Mouse (Mus musculus): ENCODE results near the gene Tmem131. TPM values are rescaled to one million over a fixed set of nuclear protein-coding genes. Genes with fewer than 3 reads are reported as not detected.

The Tmem131 gene
- polyA plus RNA-seq (2012; rRNA removed), result 18.0 and 20.5 TPM in 2 replicates

DNA sequence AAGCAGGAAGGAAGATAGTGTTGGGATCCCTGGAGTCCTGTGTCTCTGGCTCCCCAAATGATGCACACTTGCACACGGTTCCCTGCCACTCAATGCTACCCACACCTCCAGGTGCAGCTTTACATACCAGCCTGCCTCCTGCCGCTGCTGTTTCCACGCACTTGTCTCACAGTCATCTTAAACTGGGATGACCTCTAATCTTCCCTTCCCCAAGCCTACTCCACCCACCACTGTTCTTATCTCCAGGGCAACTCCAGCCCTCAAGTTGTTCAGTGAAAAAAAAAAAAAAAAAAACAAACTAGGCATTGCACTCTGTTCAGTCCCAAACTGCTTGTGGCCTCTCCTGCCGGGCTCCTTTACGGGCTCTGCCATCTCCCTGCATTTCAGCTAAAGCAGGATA is at the start of gene Tmem131:
TSS of gene Tmem131 (minus strand) at position 14 of the 400 bp plus-strand sequence.
- TF ChIP-seq CTCF (IDR thresholded peaks at IDR 0.05; ENCODE audit: insufficient read depth, low read length) (no peak), POLR2A (IDR thresholded peaks at IDR 0.05; ENCODE audit: borderline replicate concordance, extremely low read depth, low read depth, low read length) (no peak)
- WGBS, result 55% methylated on average over 5 of the region's 5 CpGs
- H3K4me3 ChIP-seq (replicated peaks; ENCODE audit: extremely low read depth, low read depth, low read length), result no peak within 1 kb of the TSS
- no peak for DNase-seq
- peaks cover 3% of the 10 kb centered on the region; the same call in 1 of the 2 replicates for H3K4me1 ChIP-seq (ENCODE audit: control insufficient read depth, insufficient read depth, low read length)

DNA sequence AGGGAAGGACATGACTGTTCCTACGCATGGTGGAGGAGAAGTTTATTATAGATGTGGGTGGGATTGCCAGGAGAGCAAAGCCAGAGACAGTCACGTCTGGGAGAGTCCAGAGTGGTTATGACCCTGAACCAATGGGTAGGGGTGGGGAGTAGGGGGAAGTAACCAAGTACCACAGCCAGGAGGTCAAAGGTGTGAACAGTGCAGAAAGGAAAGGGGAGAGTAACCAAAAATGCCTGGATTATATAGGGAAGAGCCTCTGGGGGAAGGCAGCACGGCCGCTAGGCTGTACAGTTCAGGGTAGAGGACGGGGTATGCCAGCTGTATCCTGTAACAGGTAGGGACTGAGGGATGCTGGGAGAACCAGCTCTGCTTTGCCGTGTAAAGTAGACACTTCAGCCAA is 45.1 kb upstream of the Tmem131 start:
- no peak overlapping the region for H3K4me3 ChIP-seq (replicated peaks; ENCODE audit: extremely low read depth, low read depth, low read length)
- no peak for DNase-seq
- TF ChIP-seq POLR2A (IDR thresholded peaks at IDR 0.05; ENCODE audit: borderline replicate concordance, extremely low read depth, low read depth, low read length) (no peak), CTCF (IDR thresholded peaks at IDR 0.05; ENCODE audit: insufficient read depth, low read length) (no peak)
- H3K4me1 ChIP-seq (ENCODE audit: control insufficient read depth, insufficient read depth, low read length), result 0 out of 2 replicates have a peak, but pooled peaks cover 2% of the 10 kb centered on the region
- WGBS, result 71% methylated on average over 6 of the region's 6 CpGs

DNA sequence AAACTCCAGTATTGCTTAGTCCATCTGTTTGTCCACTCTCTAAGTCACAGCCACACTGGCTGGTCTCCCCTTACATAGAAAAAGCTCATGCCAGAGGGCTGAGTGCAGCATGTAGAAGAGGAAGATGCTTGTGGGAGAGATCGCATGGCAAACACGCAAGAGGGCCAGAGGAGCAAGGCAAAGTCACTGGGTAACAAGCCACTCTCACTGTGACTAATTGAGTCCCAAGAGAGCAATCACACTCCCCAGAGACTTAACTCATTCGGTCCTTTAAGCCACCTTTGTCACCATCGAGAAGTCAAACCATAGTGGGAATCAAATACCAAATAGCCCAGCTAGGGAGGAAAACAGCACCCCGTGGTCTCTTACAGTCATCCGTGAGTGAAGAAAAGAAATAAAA is 44.7 kb upstream of the Tmem131 start:
- no peak for TF ChIP-seq CTCF (IDR thresholded peaks at IDR 0.05; ENCODE audit: insufficient read depth, low read length)
- no peak for TF ChIP-seq POLR2A (IDR thresholded peaks at IDR 0.05; ENCODE audit: borderline replicate concordance, extremely low read depth, low read depth, low read length)
- no peak for DNase-seq
- WGBS, result 82% methylated on average over 6 of the region's 6 CpGs
- H3K4me3 ChIP-seq (replicated peaks; ENCODE audit: extremely low read depth, low read depth, low read length), result no peak overlapping the region
- H3K4me1 ChIP-seq (ENCODE audit: control insufficient read depth, insufficient read depth, low read length), result 0 out of 2 replicates have a peak, but pooled peaks cover 2% of the 10 kb centered on the region

DNA sequence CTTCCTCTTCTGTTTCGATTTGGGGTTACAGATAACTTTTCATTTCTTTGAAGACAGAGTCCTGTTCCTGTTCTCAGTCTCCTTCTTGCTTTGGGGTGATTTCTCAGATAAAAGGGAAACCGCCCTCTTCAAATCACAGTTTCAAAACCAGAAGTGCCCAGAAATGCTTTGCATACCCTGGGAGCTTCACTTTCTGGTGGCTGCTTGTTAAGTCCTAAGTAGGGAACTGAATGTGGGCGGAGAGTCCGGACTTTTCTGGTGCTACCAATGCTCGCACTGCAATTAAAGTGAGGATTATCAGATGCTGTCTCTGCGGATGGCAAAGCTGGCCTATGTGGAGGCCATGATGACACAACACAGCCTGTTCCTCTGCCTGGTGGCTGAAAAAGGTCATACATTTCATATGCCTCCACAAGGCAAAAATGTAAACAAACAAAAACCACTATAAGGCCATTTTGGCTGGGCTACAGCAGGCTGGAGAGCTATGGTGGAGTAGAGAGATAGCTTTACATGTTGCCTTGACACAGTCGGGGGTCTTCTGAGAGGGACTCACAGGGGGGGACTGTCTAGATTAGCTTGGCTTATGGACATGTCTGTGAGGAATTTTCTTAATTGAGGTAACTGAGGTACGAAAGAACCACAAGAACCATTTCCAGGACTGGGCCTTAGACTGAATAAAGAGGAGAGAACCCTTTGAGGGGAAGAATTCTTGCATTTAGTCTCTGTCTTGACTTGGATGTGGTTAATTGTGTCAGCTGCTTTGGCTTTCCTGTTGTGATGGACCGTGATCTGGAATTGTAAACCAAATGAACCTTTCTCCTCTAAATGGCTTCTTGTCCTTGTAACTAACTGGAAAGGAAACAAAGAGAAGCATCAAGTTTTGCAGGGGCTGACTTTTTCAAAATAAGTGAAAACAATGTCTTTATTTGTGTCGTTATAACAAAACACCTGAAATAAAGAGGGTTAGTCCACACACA is 44.0 kb upstream of the Tmem131 start:
- no peak for DNase-seq
- 74% methylated on average over 10 of the region's 10 CpGs for WGBS
- TF ChIP-seq POLR2A (IDR thresholded peaks at IDR 0.05; ENCODE audit: borderline replicate concordance, extremely low read depth, low read depth, low read length) (no peak), CTCF (IDR thresholded peaks at IDR 0.05; ENCODE audit: insufficient read depth, low read length) (no peak)
- Histone ChIP-seq H3K4me3 (replicated peaks; ENCODE audit: extremely low read depth, low read depth, low read length) (no peak overlapping the region), H3K4me1 (ENCODE audit: control insufficient read depth, insufficient read depth, low read length) (0 out of 2 replicates have a peak, but pooled peaks cover 2% of the 10 kb centered on the region)

DNA sequence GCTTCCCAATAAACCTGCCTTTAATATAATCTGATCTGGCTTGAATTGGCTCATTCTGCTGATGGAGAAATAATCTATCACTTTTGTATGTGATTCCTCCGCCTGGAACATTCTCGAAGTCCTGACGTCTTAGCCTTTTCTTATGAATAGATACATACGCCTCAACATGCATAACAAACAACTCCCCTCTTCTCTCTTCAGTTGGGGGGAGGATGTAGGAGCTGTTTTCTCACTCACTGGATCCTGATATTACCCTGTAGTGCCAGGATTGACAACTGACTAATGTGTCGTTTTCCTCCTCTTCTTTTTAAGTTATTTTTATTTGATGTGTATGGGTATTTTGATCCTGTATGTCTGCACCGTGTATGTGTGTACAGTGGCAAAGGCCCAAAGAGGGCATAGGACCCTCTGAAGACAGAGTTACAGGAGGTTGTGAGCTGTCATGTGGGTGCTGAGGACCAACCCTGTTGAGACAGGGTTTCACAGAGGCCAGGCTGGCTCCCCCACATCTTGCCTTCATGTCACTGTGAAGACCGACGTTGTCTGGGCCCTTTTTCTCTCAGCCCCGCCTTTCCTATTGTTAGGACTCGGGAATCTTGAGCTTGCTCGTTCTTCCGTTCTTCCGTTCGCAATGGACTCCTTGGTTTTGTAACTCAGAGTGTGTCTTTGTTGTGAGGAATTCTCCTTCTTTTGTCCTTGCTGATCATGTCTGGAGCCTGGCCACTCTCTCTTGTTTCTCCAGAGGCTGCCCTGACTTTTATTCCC is 43.1 kb upstream of the Tmem131 start:
- no peak for TF ChIP-seq CTCF (IDR thresholded peaks at IDR 0.05; ENCODE audit: insufficient read depth, low read length)
- no peak for TF ChIP-seq POLR2A (IDR thresholded peaks at IDR 0.05; ENCODE audit: borderline replicate concordance, extremely low read depth, low read depth, low read length)
- Histone ChIP-seq H3K4me1 (ENCODE audit: control insufficient read depth, insufficient read depth, low read length) (0 out of 2 replicates have a peak, but pooled peaks cover 2% of the 10 kb centered on the region), H3K4me3 (replicated peaks; ENCODE audit: extremely low read depth, low read depth, low read length) (no peak overlapping the region)
- 68% methylated on average over 14 of the region's 14 CpGs for WGBS
- DNase-seq, result no peak

DNA sequence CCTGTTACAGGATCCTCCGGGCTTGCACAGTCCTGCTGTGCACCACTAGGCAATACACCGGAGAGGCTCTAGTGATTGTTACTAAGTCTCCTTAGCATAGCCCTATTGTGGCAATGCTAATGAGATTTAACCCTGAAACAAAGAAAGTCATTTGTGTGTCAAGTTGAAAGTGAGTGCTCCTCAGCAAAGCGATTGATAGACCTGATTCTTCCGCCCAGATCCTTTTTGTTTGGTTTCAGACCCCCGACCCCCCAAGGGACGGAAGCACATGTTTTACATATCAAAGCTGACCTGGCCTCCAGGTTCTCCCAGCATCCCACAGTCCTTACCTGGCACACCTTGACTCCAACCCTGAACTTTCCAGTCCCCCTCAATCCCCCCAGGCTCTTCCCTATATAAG is 42.4 kb upstream of the Tmem131 start:
- TF ChIP-seq CTCF (IDR thresholded peaks at IDR 0.05; ENCODE audit: insufficient read depth, low read length), result no peak
- no peak for TF ChIP-seq POLR2A (IDR thresholded peaks at IDR 0.05; ENCODE audit: borderline replicate concordance, extremely low read depth, low read depth, low read length)
- H3K4me3 ChIP-seq (replicated peaks; ENCODE audit: extremely low read depth, low read depth, low read length), result no peak overlapping the region
- 69% methylated on average over 6 of the region's 6 CpGs for WGBS
- H3K4me1 ChIP-seq (ENCODE audit: control insufficient read depth, insufficient read depth, low read length), result 0 out of 2 replicates have a peak, but pooled peaks cover 2% of the 10 kb centered on the region
- no peak for DNase-seq

DNA sequence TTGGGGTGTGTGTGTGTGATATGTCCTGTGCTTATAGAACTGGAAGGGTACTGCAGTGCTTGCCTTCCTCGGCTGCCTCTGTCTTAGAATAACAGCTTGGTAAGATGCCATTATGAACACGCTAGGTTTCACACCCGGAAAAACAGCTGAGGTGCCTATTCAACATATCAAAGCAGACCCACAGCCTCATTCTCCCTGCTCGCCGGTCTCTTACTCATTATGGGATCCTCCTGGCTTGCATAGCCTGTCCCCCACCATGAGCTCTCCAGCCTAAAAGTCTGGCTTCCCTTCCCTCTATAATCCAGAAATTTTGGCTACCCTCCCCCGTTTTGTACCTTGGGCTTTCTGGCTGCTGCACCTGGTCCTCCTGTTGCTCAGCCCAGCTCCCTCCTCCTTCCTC is 40.9 kb upstream of the Tmem131 start:
- no peak for TF ChIP-seq CTCF (IDR thresholded peaks at IDR 0.05; ENCODE audit: insufficient read depth, low read length)
- no peak for TF ChIP-seq POLR2A (IDR thresholded peaks at IDR 0.05; ENCODE audit: borderline replicate concordance, extremely low read depth, low read depth, low read length)
- WGBS, result 50% methylated on average over 6 of the region's 6 CpGs
- Histone ChIP-seq H3K4me3 (replicated peaks; ENCODE audit: extremely low read depth, low read depth, low read length) (no peak overlapping the region), H3K4me1 (ENCODE audit: control insufficient read depth, insufficient read depth, low read length) (0 out of 2 replicates have a peak, but pooled peaks cover 2% of the 10 kb centered on the region)
- DNase-seq, result no peak

DNA sequence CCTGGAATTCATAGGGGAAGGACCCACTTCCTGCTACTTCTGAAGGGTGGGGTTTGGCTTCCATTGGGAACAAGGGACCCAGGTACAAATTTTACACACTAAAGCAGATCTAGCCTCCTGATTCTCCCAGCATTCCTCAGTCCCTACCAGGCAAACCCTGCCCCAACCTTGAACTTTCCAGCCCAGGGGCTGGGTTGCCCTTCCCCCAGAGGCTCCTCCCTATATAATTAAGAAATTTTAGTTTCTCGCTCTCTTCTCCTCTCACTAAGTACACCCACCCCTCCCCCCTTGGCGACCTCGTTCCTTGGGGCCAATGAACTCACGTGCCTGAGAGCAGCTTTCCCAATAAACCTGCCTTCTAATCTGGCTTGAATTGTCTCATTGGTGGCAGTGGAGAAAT is 40.3 kb upstream of the Tmem131 start:
- DNase-seq, result no peak
- H3K4me3 ChIP-seq (replicated peaks; ENCODE audit: extremely low read depth, low read depth, low read length), result no peak overlapping the region
- TF ChIP-seq POLR2A (IDR thresholded peaks at IDR 0.05; ENCODE audit: borderline replicate concordance, extremely low read depth, low read depth, low read length) (no peak), CTCF (IDR thresholded peaks at IDR 0.05; ENCODE audit: insufficient read depth, low read length) (no peak)
- WGBS, result 39% methylated on average over 4 of the region's 4 CpGs
- H3K4me1 ChIP-seq (ENCODE audit: control insufficient read depth, insufficient read depth, low read length), result 0 out of 2 replicates have a peak, but pooled peaks cover 1% of the 10 kb centered on the region
